Mouse (Mus musculus) heart, embryonic 16.5 days (tissue): ENCODE results near the gene Ets2. TPM values are rescaled to one million over a fixed set of nuclear protein-coding genes. Genes with fewer than 3 reads are reported as not detected.

Experiments used
- ATAC-seq: fragments of 200-750 bp; cut with Nextera tagmentation; replicated peaks from 2 replicates; pipeline ENCODE4 v1.8.0; 2017; ENCODE audit warnings: moderate number of reproducible peaks; ENCODE audit not compliant: insufficient read depth, low FRiP score; ENCODE audit errors: extremely low read depth
- H3K27ac ChIP-seq: fragments of 300-500 bp; sonication (generic); 2 replicates; pipeline ENCODE4 v1.5.1; 2014; ENCODE audit warnings: mild to moderate bottlenecking, low read length, control low read depth, moderate library complexity
- H3K27me3 ChIP-seq: fragments of 300-500 bp; sonication (generic); 2 replicates; pipeline ENCODE4 v1.6.1; 2014; ENCODE audit warnings: low read length, mixed read lengths; ENCODE audit not compliant: control insufficient read depth, insufficient read depth
- H3K36me3 ChIP-seq: fragments of 300-500 bp; sonication (generic); 2 replicates; pipeline ENCODE4 v1.6.1; 2014; ENCODE audit not compliant: control insufficient read depth, insufficient read depth
- H3K4me1 ChIP-seq: fragments of 300-500 bp; sonication (generic); 2 replicates; pipeline ENCODE4 v1.6.1; 2014; ENCODE audit warnings: low read length, mixed read lengths; ENCODE audit not compliant: control insufficient read depth, insufficient read depth
- H3K4me2 ChIP-seq: fragments of 300-500 bp; sonication (generic); 2 replicates; pipeline ENCODE4 v1.6.1; 2014; ENCODE audit warnings: low read depth, mild to moderate bottlenecking, control low read depth, low read length
- H3K4me3 ChIP-seq: fragments of 300-500 bp; sonication (generic); 2 replicates; pipeline ENCODE4 v1.5.1; 2014; ENCODE audit warnings: mild to moderate bottlenecking, control low read depth, low read length
- H3K9ac ChIP-seq: fragments of 300-500 bp; sonication (generic); 2 replicates; pipeline ENCODE4 v1.6.1; 2014; ENCODE audit warnings: low read length, control low read depth
- H3K9me3 ChIP-seq: fragments of 300-500 bp; sonication (generic); replicated peaks from 2 replicates; pipeline ENCODE4 v1.6.1; 2016; ENCODE audit warnings: low read length; ENCODE audit not compliant: control insufficient read depth
- WGBS: fragments of 180-500 bp; shearing (Covaris S2); extraction: QIAGEN DNeasy Blood & Tissue Kit; methylation state at CpG from one replicate; pipeline ENCODE4 v1.1.7; 2014; 5-methylcytosine and 5-hydroxymethylcytosine counted together
- polyA plus RNA-seq: library from polyadenylated mRNA; unstranded; fragments of >200 nt; fragmentation: Nextera tagmentation; extraction: Ambion mirVana; gene quantifications from 2 replicates; pipeline ENCODE4 v1.2.1, GENCODE M21; 2015

Gene Ets2
- polyA plus RNA-seq, result 71.1 and 73.6 TPM in 2 replicates

DNA sequence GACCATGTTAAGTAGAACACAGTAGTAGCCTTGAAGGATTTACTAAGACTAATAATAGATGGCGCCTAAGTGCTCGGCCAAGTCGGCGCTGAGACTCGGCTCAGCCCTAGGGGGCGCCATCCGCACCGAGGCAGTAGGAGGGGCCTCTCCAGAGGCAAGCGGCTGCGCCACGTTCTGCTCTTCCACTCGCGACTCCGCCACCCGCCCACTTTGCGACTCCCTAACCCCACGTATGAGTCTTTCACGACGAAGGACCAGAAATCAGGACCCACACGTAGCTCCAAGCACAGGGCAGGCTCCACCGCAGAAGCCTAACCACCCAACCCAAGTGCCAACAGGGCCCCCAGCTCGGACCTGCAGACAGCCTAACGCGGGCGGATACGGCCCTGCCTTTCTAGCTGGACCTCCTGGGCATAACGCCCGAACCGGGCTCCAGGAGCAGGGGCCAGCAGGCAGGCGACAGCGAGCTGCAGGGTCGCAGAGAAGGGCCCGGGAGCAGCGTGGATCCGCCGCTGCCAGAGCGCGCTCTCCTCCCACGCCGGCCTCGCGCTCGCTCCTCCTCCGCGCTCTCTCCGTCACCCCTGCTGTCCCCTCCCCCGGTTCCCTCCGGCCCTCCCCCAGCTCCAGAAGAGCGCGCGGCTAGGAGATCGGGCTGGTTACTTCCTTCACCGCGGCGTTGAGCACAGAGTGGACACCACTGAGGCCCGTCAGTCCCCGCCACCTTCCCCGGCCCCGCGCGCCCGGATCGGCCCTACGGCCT is at the start of gene Ets2:
TSS of gene Ets2 (plus strand) at position 274 of the 760 bp plus-strand sequence.
- Histone ChIP-seq H3K4me1 (peaks cover 24% of the 10 kb centered on the region), H3K27me3 (no peaks in the 10 kb centered on the region), H3K27ac (peak within 1 kb of the TSS; percentile 99), H3K9ac (peak within 1 kb of the TSS; percentile 100), H3K4me2 (peak within 1 kb of the TSS; percentile 91), H3K9me3 (no peaks in the 10 kb centered on the region), H3K4me3 (peak within 1 kb of the TSS; percentile 92), H3K36me3 (peaks cover 4% of the 10 kb centered on the region; the same call in 1 of the 2 replicates)
- peak; percentile 94 for ATAC-seq
- under 1% methylated on average over 64 of the region's 64 CpGs for WGBS

DNA sequence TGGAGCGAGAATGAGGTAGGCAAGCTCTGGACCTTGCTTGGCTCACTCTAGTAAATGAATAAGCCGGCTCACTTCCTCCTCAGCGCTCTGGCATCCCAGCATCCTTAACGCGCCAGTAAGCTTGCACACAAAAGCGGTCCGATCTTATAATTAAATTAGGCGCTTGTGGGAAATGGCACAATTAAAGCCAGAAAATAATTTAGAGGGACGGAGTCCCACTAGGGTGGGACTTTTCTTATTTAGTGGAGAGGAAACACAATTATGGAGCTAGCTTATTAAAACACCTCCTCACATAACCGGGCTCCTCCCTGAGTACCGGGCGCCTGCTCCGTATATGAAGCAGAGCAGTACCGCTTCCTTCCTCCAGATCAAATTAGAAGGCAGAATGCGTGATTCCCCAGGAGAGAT is 47.7 kb upstream of the Ets2 start:
- Histone ChIP-seq H3K9me3 (peaks cover 11% of the 10 kb centered on the region), H3K36me3 (no peaks in the 10 kb centered on the region), H3K27me3 (no peaks in the 10 kb centered on the region), H3K9ac (no peak overlapping the region), H3K4me3 (no peak overlapping the region), H3K4me2 (no peak overlapping the region), H3K4me1 (no peaks in the 10 kb centered on the region), H3K27ac (no peak overlapping the region)
- ATAC-seq, result no peak
- 94% methylated on average over 15 of the region's 15 CpGs for WGBS

DNA sequence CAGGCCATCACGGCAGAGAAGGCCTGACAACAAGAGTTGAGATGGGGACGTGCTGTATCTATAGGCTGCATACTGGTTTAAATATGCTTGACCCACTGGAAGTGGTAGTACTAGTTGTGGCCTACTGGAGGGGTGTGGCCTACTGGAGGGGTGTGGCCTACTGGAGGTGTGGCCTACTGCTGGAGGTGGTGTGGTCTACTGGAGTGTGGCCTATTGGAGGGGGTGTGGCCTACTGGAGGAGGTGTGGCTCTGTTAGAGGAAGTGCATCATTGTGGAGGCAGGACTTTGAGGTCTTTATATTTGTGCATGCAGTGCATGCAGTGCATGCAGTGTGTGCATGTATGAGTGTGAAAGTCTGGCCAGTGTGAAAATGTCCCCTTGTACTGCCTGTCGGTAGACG is 45.3 kb upstream of the Ets2 start:
- no peak for ATAC-seq
- Histone ChIP-seq H3K36me3 (no peaks in the 10 kb centered on the region), H3K4me1 (no peaks in the 10 kb centered on the region), H3K4me2 (no peak overlapping the region), H3K9ac (no peak overlapping the region), H3K9me3 (peaks cover 11% of the 10 kb centered on the region), H3K27ac (no peak overlapping the region), H3K27me3 (no peaks in the 10 kb centered on the region), H3K4me3 (no peak overlapping the region)
- 92% methylated on average over 4 of the region's 4 CpGs for WGBS

DNA sequence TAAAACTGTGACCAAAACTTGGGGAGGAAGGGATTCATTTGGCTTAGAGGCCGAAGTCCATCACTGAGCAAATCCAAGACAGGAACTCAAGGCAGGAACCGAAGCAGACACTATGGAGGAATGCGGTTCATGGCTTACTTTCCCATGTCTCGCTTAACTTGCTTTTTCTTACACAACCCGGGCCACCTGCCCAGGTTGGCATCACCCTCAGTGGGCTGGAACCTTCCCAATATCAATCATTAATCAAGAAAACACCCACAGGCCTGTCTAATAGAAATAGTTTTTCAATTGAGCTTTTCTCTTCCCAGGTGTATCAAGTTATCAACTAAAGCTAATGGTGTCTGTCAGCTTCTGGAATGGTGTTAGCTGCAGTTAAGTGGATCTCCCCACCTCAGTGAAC is 44.7 kb upstream of the Ets2 start:
- H3K4me3 ChIP-seq, result no peak overlapping the region
- H3K9ac ChIP-seq, result no peak overlapping the region
- WGBS, result 92% methylated on average over 5 of the region's 5 CpGs
- no peak overlapping the region for H3K4me2 ChIP-seq
- no peaks in the 10 kb centered on the region for H3K4me1 ChIP-seq
- no peaks in the 10 kb centered on the region for H3K36me3 ChIP-seq
- H3K27ac ChIP-seq, result no peak overlapping the region
- peaks cover 11% of the 10 kb centered on the region for H3K9me3 ChIP-seq
- no peak for ATAC-seq
- no peaks in the 10 kb centered on the region for H3K27me3 ChIP-seq

DNA sequence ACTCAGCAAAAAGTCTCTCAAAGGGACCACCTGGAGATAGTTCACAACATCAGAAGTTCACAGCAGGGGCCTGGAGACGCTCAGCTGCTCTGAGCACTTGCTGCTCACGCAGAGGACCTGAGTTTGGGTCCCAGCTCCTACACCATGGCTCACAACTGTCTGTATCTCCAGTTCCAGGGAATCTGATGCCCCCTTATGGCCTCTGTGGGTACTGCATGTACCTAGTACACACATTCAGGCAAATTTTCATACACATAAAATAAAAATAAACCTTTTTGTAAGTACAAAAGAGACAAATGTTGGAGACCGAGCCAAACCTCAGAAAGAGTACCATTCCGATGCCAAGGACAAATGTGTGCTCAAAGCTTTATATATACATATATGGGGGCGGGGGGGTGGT is 44.1 kb upstream of the Ets2 start:
- Histone ChIP-seq H3K9ac (no peak overlapping the region), H3K36me3 (no peaks in the 10 kb centered on the region), H3K4me1 (no peaks in the 10 kb centered on the region), H3K27ac (no peak overlapping the region), H3K27me3 (no peaks in the 10 kb centered on the region), H3K4me2 (no peak overlapping the region), H3K9me3 (peaks cover 11% of the 10 kb centered on the region), H3K4me3 (no peak overlapping the region)
- 83% methylated on average over 5 of the region's 5 CpGs for WGBS
- ATAC-seq, result no peak

- H3K4me3 ChIP-seq, result no peak overlapping the region
- 53% methylated on average over 5 of the region's 5 CpGs for WGBS
- no peak overlapping the region for H3K9ac ChIP-seq
- H3K4me1 ChIP-seq, result no peaks in the 10 kb centered on the region
- ATAC-seq, result no peak
- H3K27me3 ChIP-seq, result no peaks in the 10 kb centered on the region
- H3K36me3 ChIP-seq, result no peaks in the 10 kb centered on the region
- no peak overlapping the region for H3K4me2 ChIP-seq
- peaks cover 11% of the 10 kb centered on the region for H3K9me3 ChIP-seq
- no peak overlapping the region for H3K27ac ChIP-seq
These were observed 42.9 kb upstream of the Ets2 start for GRCm38 (mm10) chr16:95658836-95659430.

- WGBS, result 67% methylated on average over 19 of the region's 19 CpGs
- no peak overlapping the region for H3K9ac ChIP-seq
- ATAC-seq, result no peak
These were observed 42.4 kb upstream of the Ets2 start for GRCm38 (mm10) chr16:95659461-95659860.

DNA sequence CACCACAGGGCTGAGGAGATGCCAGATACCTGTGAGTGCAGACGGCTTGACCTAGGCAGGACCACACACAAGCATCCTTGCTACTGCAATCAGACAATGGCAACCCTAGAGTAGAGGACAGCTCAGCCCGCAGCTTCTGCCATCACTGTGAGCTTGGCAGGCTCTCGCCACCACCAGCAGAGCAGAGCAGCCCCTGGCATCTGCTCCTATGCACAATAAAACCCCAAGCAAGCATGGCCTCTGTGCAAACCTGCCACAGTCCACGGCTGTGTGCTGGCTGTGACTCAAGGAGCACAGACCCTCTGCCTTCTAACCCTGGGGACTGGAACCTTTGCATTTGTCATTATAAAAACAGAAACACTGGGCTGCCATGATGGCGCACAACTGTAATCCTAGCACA is 41.0 kb upstream of the Ets2 start:
- WGBS, result 80% methylated on average over 5 of the region's 5 CpGs
- Histone ChIP-seq H3K4me3 (no peak overlapping the region), H3K4me1 (no peaks in the 10 kb centered on the region), H3K27ac (no peak overlapping the region), H3K4me2 (no peak overlapping the region), H3K36me3 (no peaks in the 10 kb centered on the region), H3K9me3 (peaks cover 11% of the 10 kb centered on the region), H3K27me3 (no peaks in the 10 kb centered on the region), H3K9ac (no peak overlapping the region)
- no peak for ATAC-seq

More at GRCm38 (mm10) chr16:95659461-95659860, 42.4 kb upstream of the Ets2 start:
- Histone ChIP-seq H3K9me3 (peaks cover 11% of the 10 kb centered on the region), H3K4me2 (no peak overlapping the region), H3K4me1 (no peaks in the 10 kb centered on the region), H3K27ac (no peak overlapping the region), H3K36me3 (no peaks in the 10 kb centered on the region), H3K27me3 (no peaks in the 10 kb centered on the region), H3K4me3 (no peak overlapping the region)

DNA sequence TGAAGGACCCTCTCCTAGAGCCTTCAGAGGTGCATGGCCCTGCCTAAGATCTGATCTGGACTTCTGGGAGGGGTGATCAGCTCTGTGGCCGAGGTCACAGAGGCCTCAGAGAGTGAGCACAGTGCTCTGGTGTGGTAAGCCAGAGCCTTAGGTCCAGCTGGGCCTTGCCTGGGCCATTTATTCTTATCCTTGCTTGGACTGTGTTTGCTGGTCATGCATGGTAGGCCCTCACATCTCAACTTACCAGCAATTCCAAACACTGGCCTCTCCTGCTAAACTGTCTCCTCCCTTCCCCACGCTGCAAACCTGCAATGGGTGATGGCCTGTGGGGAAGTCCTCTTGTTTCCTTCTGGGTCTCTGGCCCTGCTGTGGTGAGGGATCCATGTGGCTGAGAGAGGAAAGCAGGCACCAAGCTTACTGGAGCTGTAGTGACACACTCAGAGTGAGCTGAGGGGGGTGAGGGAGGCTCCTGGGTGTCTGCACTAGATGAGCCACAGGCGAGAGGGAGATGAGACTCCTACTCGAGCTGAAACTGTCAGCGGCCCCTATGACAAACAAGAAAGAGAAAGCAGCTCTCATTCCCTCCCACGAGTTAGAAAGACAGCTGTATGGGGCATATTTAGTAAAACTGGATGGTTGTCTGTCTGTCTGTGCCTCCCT is 36.3 kb upstream of the Ets2 start:
- peaks cover 7% of the 10 kb centered on the region for H3K4me1 ChIP-seq
- 64% methylated on average over 6 of the region's 6 CpGs for WGBS
- no peaks in the 10 kb centered on the region for H3K9me3 ChIP-seq
- no peaks in the 10 kb centered on the region for H3K27me3 ChIP-seq
- no peak overlapping the region for H3K9ac ChIP-seq
- H3K4me3 ChIP-seq, result no peak overlapping the region
- ATAC-seq, result no peak
- no peak overlapping the region for H3K27ac ChIP-seq
- H3K36me3 ChIP-seq, result no peaks in the 10 kb centered on the region
- H3K4me2 ChIP-seq, result no peak overlapping the region
